Mouse (Mus musculus): ENCODE measurements at regions not wholly inside any gene's neighbourhood (a gene's known extent, or its start where the extent isn't known, plus 50 kb on each side); places are given as distances from the start of the nearest gene placed in this dataset.
A peak's percentile ranks its signal among the peaks of the same experiment; 100 is the strongest.
"Not testable (repeated sequence)": the region's sequence is repeated elsewhere in the genome, so short reads cannot be mapped to it uniquely, and the experiment has no call there.

DNA sequence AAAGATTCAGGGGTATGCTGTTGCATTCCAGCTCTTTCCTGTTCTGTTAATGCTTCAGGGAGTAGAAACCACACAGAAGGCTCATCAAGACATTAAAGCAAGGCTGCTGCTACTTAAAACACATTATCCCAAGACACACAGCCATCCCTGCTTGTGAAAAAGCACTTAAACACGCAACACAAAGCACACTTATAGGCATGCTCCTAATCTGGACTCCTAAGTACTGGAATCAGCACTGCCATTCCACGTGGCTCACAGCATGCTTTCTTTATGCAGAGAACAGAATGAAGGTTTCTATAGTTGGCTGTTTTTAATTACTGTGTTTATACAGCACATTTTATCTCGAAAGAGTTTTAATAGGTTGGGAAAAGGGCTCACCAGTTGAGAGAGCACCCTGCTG, 233.2 kb upstream of the Anxa10 start:
- H3K4me3 ChIP-seq (replicated peaks) = no peak overlapping the region
- no peaks in the 10 kb centered on the region for H3K36me3 ChIP-seq
- H3K4me2 ChIP-seq = no peak overlapping the region
- WGBS = 17% methylated on average over 3 of the region's 3 CpGs
- no peak overlapping the region for H3K9ac ChIP-seq (replicated peaks)
- no peak overlapping the region for H3K27ac ChIP-seq
- peak; percentile 81; the same call in 1 of the 2 replicates for ATAC-seq (ENCODE audit: insufficient number of reproducible peaks, insufficient read depth, low FRiP score, low TSS enrichment, low read depth)
- no peaks in the 10 kb centered on the region for H3K9me3 ChIP-seq
- H3K4me1 ChIP-seq (replicated peaks) = no peaks in the 10 kb centered on the region
- no peaks in the 10 kb centered on the region for H3K27me3 ChIP-seq

- 95% methylated on average over 13 of the region's 13 CpGs for WGBS
- H3K4me3 ChIP-seq (replicated peaks); H3K4me2 ChIP-seq; H3K4me1 ChIP-seq (replicated peaks); H3K36me3 ChIP-seq; ATAC-seq (ENCODE audit: insufficient number of reproducible peaks, insufficient read depth, low FRiP score, low TSS enrichment, low read depth); H3K9me3 ChIP-seq; H3K27ac ChIP-seq; H3K9ac ChIP-seq (replicated peaks); H3K27me3 ChIP-seq: not testable (repeated sequence)
Measured at GRCm38 (mm10) chr8:62343931-62344330, 221.0 kb upstream of the Anxa10 start.

All from limb, embryonic 12.5 days (tissue).